Mouse (Mus musculus): Measurements from ENCODE around the gene Grk2. TPM values are rescaled to one million over a fixed set of nuclear protein-coding genes. Genes with fewer than 3 reads are reported as not detected.

Grk2 gene
- total RNA-seq, 1 experiment from 2014 or later: 147 TPM

DNA sequence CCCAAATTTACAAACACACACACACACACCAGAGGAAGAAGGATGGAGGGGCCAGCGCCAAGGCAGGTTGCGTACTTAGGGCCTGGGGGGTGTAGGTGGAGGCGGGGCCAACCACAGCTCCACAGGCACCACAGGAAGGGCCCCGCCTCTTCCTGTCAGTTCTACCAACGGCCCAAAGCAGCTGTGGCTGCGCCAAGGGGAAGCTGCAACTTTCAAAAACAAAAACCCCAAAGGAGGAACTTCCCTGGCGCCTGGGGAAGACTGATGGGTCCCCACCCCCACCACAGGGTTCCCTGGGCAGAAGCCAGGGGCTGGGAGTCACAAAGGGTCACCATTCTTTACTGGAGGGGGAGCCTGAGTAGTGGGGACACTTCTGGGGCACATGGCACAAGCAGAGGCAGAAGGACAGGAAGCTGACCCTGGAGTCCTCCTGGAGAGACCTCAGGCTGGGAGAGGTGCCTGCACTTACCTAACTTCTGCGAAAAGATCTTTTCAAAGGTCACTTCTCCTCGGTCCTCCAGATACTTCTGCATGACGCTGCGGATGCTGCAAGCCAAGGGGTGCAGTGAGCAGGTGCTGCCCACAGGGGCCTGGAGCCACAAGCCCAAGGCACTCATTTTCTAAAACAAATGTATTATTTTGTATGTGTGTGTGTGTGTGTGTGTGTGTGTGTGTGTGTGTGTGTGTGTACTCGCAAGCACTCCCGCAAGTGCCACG, 11.5 kb downstream of the Grk2 start:
- peak; percentile 88 to 91 for ATAC-seq (replicated peaks in 1 of 2; ENCODE audit: insufficient read depth in 1 of 2, low FRiP score in 2 of 2, low TSS enrichment in 1 of 2, low read depth in 1 of 2, poor library complexity in 2 of 2, severe bottlenecking in 2 of 2)

- no peak for ATAC-seq (replicated peaks in 1 of 2; ENCODE audit: insufficient read depth in 1 of 2, low FRiP score in 2 of 2, low TSS enrichment in 1 of 2, low read depth in 1 of 2, poor library complexity in 2 of 2, severe bottlenecking in 2 of 2)
Measured at GRCm38 (mm10) chr19:4291161-4291560, 14.9 kb downstream of the Grk2 start.

DNA sequence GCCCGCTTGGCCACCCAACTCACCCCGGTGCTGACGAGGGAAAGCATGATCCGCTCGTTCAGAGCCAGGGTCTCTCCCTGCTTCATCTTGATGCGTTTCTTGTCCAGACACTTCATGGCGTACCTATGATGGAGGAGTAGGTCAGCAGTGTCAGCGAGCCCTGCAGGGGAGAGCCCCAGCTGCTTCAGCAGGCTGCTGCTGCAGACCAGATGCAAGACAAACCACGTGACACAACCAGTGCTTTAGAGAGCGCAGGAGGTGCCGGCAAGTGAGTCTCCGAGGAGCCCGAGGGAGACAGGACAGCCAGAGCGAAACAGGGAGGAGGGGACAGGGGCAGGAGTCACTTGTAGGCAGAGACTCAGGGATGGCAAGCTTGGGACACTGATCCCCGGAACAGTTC, 15.3 kb downstream of the Grk2 start:
- no peak for ATAC-seq (replicated peaks in 1 of 2; ENCODE audit: insufficient read depth in 1 of 2, low FRiP score in 2 of 2, low TSS enrichment in 1 of 2, low read depth in 1 of 2, poor library complexity in 2 of 2, severe bottlenecking in 2 of 2)

DNA sequence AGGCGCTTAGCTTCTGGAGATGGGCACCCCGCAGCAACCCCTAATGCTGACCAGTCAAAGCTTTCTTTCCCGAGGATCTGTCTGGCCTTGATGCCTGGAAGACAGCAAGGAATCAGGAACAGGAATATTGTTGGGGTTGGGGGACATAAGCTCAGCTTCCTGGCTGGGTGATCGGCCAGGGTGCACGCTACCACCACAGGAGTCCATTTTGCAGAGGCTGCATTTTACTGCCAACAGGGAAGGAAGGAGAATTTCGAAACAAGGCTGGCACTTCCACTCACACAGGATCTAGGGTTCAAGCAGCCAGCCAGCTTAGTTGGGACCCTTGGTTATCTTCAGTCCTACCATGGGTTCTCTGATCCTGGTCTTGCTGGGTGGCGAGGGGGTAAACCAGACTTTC, 22.4 kb downstream of the Grk2 start:
- no peak for ATAC-seq (replicated peaks in 1 of 2; ENCODE audit: insufficient read depth in 1 of 2, low FRiP score in 2 of 2, low TSS enrichment in 1 of 2, low read depth in 1 of 2, poor library complexity in 2 of 2, severe bottlenecking in 2 of 2)

- peak; percentile 92 to 93 for ATAC-seq (replicated peaks in 1 of 2; ENCODE audit: insufficient read depth in 1 of 2, low FRiP score in 2 of 2, low TSS enrichment in 1 of 2, low read depth in 1 of 2, poor library complexity in 2 of 2, severe bottlenecking in 2 of 2)
Measured at GRCm38 (mm10) chr19:4282898-4283553, 23.0 kb downstream of the Grk2 start, which contains the start of gene Ankrd13d. TSS of gene Ankrd13d (minus strand) at chr19:4283137.

DNA sequence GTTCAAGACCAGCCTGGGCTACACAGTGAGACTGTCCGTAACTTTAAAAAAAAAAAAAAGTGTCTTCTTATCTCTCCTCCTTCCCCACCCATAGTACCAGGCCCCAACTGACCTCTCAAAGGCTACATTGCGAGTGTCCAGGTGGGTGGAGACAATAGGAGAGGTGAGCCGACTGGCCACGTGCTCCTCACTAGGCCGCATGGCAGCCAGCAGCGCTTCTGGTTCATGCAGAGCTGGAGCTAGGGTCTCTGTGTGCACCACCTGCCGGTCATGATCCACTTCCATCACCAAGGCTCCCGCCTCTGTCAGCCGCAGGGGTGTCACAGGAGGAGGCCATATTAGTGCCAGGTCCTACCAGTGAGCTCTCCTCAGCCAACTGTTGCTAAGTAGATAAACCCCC, 25.6 kb downstream of the Grk2 start:
- ATAC-seq (replicated peaks in 1 of 2; ENCODE audit: insufficient read depth in 1 of 2, low FRiP score in 2 of 2, low TSS enrichment in 1 of 2, low read depth in 1 of 2, poor library complexity in 2 of 2, severe bottlenecking in 2 of 2): no peak

GRCm38 (mm10) chr19:4279487-4279886, 26.5 kb downstream of the Grk2 start:
- ATAC-seq (replicated peaks in 1 of 2; ENCODE audit: insufficient read depth in 1 of 2, low FRiP score in 2 of 2, low TSS enrichment in 1 of 2, low read depth in 1 of 2, poor library complexity in 2 of 2, severe bottlenecking in 2 of 2): no peak

- no peak for ATAC-seq (replicated peaks in 1 of 2; ENCODE audit: insufficient read depth in 1 of 2, low FRiP score in 2 of 2, low TSS enrichment in 1 of 2, low read depth in 1 of 2, poor library complexity in 2 of 2, severe bottlenecking in 2 of 2)
Measured at GRCm38 (mm10) chr19:4270972-4271371, 35.0 kb downstream of the Grk2 start.

- no peak for ATAC-seq (replicated peaks in 1 of 2; ENCODE audit: insufficient read depth in 1 of 2, low FRiP score in 2 of 2, low TSS enrichment in 1 of 2, low read depth in 1 of 2, poor library complexity in 2 of 2, severe bottlenecking in 2 of 2)
Measured at GRCm38 (mm10) chr19:4270187-4270586, 35.8 kb downstream of the Grk2 start.

DNA sequence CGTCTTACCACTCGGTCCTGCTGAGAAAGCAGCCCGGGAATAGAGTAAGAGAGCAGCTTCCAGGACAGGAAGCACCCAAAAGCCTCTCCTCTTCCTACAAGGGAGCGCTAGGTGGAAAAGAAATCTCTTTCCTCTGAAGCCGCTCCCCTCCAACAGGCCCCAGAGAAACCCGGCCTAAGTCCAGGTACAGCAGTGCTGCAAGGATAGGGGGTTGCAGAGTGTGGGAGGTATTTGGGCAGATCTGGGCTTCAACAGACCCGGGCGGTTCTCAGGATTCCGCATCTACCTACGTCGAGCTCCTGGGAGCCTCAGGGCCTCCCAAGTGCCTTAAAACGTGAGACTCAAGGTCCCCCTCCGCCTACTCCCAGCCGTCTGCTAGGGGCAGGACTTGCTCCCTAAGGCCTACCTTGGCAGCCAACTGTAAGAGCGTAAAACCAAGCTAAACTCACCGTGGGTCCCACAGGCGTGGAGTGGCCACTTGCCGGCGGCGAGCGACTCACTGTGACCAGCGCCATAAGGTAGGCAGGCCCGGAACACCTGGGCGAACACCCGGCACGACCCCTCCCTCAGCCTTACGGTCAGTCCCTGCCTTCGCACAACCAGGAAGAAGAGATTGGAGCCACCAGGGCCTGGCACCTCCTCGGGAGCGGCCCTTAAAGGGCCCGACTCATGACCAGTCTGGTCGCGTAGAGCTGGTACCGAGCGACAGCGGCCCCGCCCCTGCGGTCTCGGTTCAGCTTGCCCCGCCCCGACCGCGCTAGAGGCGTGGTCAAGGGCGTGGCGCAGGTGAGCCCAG, 37.3 kb downstream of the Grk2 start, which contains the start of gene Ssh3:
Gene Ssh3 (minus strand): TSS at position 615 of the 796 bp plus-strand sequence.
- ATAC-seq (replicated peaks in 1 of 2; ENCODE audit: insufficient read depth in 1 of 2, low FRiP score in 2 of 2, low TSS enrichment in 1 of 2, low read depth in 1 of 2, poor library complexity in 2 of 2, severe bottlenecking in 2 of 2): peak; percentile 81 to 83

- ATAC-seq (replicated peaks in 1 of 2; ENCODE audit: insufficient read depth in 1 of 2, low FRiP score in 2 of 2, low TSS enrichment in 1 of 2, low read depth in 1 of 2, poor library complexity in 2 of 2, severe bottlenecking in 2 of 2): no peak
Measured at GRCm38 (mm10) chr19:4265956-4266355, 40.1 kb downstream of the Grk2 start.

GRCm38 (mm10) chr19:4264171-4264780, 41.7 kb downstream of the Grk2 start:
- no peak for ATAC-seq (replicated peaks in 1 of 2; ENCODE audit: insufficient read depth in 1 of 2, low FRiP score in 2 of 2, low TSS enrichment in 1 of 2, low read depth in 1 of 2, poor library complexity in 2 of 2, severe bottlenecking in 2 of 2)

- ATAC-seq (replicated peaks in 1 of 2; ENCODE audit: insufficient read depth in 1 of 2, low FRiP score in 2 of 2, low TSS enrichment in 1 of 2, low read depth in 1 of 2, poor library complexity in 2 of 2, severe bottlenecking in 2 of 2): peak in 1 of 2 experiments; percentile 26; a peak in 1 of 4 replicates
Measured at GRCm38 (mm10) chr19:4263702-4264101, 42.3 kb downstream of the Grk2 start.

GRCm38 (mm10) chr19:4262756-4263155, 43.3 kb downstream of the Grk2 start:
- no peak for ATAC-seq (replicated peaks in 1 of 2; ENCODE audit: insufficient read depth in 1 of 2, low FRiP score in 2 of 2, low TSS enrichment in 1 of 2, low read depth in 1 of 2, poor library complexity in 2 of 2, severe bottlenecking in 2 of 2)

DNA sequence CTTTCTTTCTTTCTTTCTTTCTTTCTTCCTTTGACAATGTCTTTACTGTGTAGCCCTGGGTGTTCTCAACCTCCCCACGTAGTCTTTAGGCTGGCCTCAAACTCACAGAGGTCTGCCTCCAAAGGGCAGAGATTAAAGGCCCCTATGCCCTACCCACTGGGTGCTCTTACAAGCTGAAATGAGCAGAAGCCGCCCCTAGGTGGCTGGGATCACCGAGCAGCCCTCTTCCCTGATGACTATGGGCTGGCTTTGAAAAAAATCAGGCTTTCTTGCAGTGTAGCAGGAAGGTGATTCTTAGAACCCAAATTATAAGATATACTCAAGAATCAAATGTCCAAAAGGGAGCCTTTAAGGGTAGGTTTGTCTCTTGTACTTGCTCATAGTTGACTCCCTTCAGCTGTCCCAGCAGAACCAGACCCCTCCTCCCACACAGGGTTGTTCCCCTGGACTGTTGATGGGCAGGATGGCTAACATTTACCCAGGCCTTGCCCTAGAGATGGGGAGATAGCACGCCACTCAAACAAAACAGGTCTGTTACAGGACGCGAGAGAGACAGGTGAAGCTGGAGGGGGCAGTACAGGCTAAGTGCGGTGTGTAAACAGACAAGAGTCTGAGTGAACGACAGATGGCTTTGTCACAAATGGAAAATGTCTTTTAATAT, 44.9 kb downstream of the Grk2 start:
- peak in 1 of 2 experiments; percentile 42; a peak in 1 of 4 replicates for ATAC-seq (replicated peaks in 1 of 2; ENCODE audit: insufficient read depth in 1 of 2, low FRiP score in 2 of 2, low TSS enrichment in 1 of 2, low read depth in 1 of 2, poor library complexity in 2 of 2, severe bottlenecking in 2 of 2)

DNA sequence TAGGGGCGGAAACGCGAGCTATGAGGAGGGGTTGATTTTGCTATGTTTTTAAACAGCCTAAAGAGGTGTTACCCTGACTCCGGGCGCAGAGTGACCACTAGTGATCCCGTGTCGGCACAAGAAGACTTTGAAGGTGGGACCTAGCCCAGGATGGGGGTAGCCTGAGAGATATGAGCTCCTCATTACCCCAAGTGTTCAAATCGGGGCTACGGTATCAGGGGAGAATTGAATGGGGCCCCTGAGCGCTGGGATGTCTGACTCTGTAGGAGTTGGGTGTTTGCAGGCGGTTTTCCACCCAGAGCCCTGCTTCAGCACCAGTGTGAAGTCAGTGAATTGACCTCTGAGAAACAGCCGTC, 48.1 kb downstream of the Grk2 start:
- ATAC-seq (replicated peaks in 1 of 2; ENCODE audit: insufficient read depth in 1 of 2, low FRiP score in 2 of 2, low TSS enrichment in 1 of 2, low read depth in 1 of 2, poor library complexity in 2 of 2, severe bottlenecking in 2 of 2): no peak

- ATAC-seq (replicated peaks in 1 of 2; ENCODE audit: insufficient read depth in 1 of 2, low FRiP score in 2 of 2, low TSS enrichment in 1 of 2, low read depth in 1 of 2, poor library complexity in 2 of 2, severe bottlenecking in 2 of 2): peak; percentile 91 to 93
Measured at GRCm38 (mm10) chr19:4257216-4257896, 48.7 kb downstream of the Grk2 start.

All from hematopoietic stem cell, adult 5-6 weeks (primary cell).